Mouse (Mus musculus): ENCODE measurements at regions not wholly inside any gene's neighbourhood (a gene's known extent, or its start where the extent isn't known, plus 50 kb on each side); places are given as distances from the start of the nearest gene placed in this dataset.

DNA sequence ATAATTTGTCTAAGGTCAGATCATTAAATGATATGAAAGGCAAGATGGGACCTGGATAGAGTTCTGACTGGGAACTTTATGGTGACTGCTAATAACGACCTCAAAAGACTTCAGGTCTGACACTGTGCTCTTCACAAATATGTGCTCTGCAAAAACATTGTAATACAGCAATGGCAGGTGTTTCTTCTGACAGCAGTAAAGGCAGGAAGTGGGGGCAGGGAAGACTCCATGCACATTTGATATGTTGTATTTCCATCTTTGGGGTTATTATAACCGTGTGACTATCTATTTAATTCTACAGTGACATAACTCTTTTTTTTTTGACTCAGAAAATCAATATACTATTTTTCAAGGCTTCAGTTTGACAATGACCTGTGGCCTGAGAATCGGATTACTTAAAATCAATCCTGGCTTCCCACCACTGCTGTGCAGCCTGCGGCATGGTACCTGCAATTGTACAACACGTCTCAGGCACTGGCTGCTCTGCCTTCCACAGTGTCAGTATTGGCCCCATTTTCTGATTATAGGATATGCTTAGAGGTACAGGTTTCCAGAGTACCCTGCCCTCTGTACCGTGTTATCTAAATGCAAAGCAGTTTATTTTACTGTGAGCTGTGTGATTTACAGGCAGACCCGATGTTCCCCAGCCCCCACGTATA is 139.4 kb downstream of the Klf6 start:
- no peak overlapping the region for H3K27ac ChIP-seq
- H3K4me2 ChIP-seq, result no peak overlapping the region
- H3K4me1 ChIP-seq, result no peaks in the 10 kb centered on the region
- ATAC-seq (replicated peaks; ENCODE audit: low FRiP score), result no peak
- no peak overlapping the region for H3K9ac ChIP-seq
- no peaks in the 10 kb centered on the region for H3K9me3 ChIP-seq (replicated peaks)
- no peak overlapping the region for H3K4me3 ChIP-seq (replicated peaks)
- WGBS, result 45% methylated on average over 8 of the region's 8 CpGs
- H3K36me3 ChIP-seq, result no peaks in the 10 kb centered on the region
- H3K27me3 ChIP-seq, result no peaks in the 10 kb centered on the region

DNA sequence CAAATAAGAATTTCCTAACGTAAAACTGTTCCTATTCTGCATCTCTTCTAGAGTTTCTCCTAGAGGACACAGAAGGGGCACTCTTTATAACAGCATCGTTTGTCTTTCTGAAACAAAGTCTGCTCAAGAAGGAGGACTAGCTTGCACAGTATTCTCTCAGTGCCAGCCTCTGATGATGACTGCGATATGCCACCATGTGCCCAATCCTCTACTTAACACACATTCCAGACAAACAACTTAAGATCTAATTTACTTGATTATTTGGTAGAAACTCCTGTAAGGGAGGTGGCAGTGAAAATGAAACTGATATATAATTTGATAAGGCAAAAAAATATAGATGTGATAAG is 139.9 kb downstream of the Klf6 start:
- WGBS, result 42% methylated on average over 3 of the region's 3 CpGs
- Histone ChIP-seq H3K27ac (no peak overlapping the region), H3K4me3 (replicated peaks) (no peak overlapping the region), H3K27me3 (no peaks in the 10 kb centered on the region), H3K4me1 (no peaks in the 10 kb centered on the region), H3K36me3 (no peaks in the 10 kb centered on the region), H3K9me3 (replicated peaks) (no peaks in the 10 kb centered on the region), H3K9ac (no peak overlapping the region), H3K4me2 (no peak overlapping the region)
- no peak for ATAC-seq (replicated peaks; ENCODE audit: low FRiP score)

DNA sequence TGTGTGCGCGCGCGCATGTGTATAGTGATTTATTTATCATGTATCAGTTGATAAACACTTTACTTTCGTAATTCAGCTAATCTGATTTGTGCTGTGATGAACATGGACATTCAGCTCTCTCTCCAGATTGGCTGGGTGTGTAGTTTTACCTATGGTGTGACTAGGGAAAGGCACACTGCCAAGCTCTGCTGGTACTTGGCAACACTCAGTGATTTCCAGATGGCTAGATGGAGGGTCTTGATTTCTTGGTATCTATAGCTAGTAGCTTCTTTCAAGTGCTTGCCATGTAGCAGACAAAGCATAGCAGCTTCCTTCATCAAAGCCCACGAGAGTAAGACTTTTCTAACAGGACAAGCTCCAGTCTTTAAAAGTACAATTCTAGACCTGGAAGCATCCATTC is 144.6 kb downstream of the Klf6 start:
- no peak for ATAC-seq (replicated peaks; ENCODE audit: low FRiP score)
- WGBS, result 94% methylated on average over 6 of the region's 6 CpGs
- H3K27me3 ChIP-seq, result no peaks in the 10 kb centered on the region

DNA sequence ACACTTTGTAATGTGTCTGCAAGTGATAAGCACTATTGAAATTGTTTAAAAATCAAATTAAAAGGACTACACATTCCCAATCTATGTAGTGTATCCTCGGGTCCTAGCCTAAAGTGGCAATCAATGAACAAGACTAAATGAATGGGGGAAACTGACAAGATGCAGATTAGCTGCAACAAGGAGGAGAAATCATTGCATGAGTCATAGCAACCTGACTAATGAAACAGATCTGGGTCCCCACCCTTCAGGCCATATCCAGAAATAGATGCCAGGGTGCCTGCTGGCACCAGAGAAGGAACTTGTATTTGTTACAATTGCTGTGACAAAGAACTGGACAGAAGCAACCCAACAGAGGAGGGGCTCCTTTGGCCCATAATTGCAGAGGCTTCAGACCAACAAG is 148.4 kb downstream of the Klf6 start:
- Histone ChIP-seq H3K4me3 (replicated peaks) (no peak overlapping the region), H3K9me3 (replicated peaks) (no peaks in the 10 kb centered on the region), H3K4me2 (no peak overlapping the region), H3K36me3 (no peaks in the 10 kb centered on the region), H3K9ac (no peak overlapping the region), H3K27ac (no peak overlapping the region), H3K27me3 (no peaks in the 10 kb centered on the region), H3K4me1 (no peaks in the 10 kb centered on the region)
- WGBS, result 71% methylated on average over 1 of the region's 1 CpGs
- ATAC-seq (replicated peaks; ENCODE audit: low FRiP score), result no peak

More for the DNA sequence above, 144.6 kb downstream of the Klf6 start:
- H3K9me3 ChIP-seq (replicated peaks), result no peaks in the 10 kb centered on the region
- H3K4me3 ChIP-seq (replicated peaks), result no peak overlapping the region
- no peaks in the 10 kb centered on the region for H3K4me1 ChIP-seq
- H3K36me3 ChIP-seq, result no peaks in the 10 kb centered on the region
- no peak overlapping the region for H3K27ac ChIP-seq
- H3K4me2 ChIP-seq, result no peak overlapping the region
- no peak overlapping the region for H3K9ac ChIP-seq

DNA sequence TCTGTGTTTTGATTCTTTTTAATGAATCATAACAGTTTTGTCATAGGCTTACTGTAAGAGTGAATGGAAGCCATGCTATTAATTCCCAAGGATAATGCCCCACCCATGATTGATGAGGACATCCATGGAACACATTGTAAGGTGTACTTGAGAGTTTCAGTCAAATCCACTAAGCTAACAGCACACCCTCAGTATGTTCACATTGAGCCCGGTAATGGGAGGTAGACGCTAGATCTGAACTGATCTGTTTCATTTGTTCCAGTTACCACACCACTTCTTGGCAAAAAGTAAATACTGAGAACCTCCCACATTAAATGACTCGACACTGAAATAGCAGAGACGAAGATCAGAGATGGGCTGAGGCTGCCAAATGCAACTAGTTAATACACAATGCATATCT is 165.9 kb downstream of the Klf6 start:
- Histone ChIP-seq H3K9me3 (replicated peaks) (no peaks in the 10 kb centered on the region), H3K36me3 (no peaks in the 10 kb centered on the region), H3K4me2 (no peak overlapping the region), H3K27ac (no peak overlapping the region), H3K4me1 (no peaks in the 10 kb centered on the region), H3K9ac (no peak overlapping the region), H3K4me3 (replicated peaks) (no peak overlapping the region), H3K27me3 (no peaks in the 10 kb centered on the region)
- 78% methylated on average over 4 of the region's 4 CpGs for WGBS
- ATAC-seq (replicated peaks; ENCODE audit: low FRiP score), result no peak

DNA sequence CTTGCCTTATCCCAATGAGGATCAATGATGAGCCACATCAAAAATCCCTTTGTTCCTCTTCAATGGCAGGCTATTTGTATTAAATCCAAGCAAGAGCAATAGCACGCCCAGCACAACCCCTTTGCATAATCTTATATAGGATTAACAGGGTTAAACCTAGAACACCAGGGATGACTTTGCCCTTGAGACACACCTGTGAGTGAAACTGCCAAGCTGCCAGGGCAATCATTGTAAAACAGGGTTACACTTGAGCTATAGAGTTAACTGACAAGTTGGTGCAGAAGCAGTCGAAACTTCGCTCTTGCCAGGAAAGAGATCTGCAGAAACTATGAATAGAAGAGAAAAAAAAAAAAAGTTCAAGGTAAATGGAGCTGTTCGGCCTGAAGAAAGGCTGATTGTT is 167.6 kb downstream of the Klf6 start:
- ATAC-seq (replicated peaks; ENCODE audit: low FRiP score), result no peak
- Histone ChIP-seq H3K4me2 (no peak overlapping the region), H3K4me3 (replicated peaks) (no peak overlapping the region), H3K9me3 (replicated peaks) (no peaks in the 10 kb centered on the region), H3K27ac (no peak overlapping the region), H3K4me1 (no peaks in the 10 kb centered on the region), H3K9ac (no peak overlapping the region), H3K36me3 (no peaks in the 10 kb centered on the region), H3K27me3 (no peaks in the 10 kb centered on the region)
- 77% methylated on average over 4 of the region's 4 CpGs for WGBS

DNA sequence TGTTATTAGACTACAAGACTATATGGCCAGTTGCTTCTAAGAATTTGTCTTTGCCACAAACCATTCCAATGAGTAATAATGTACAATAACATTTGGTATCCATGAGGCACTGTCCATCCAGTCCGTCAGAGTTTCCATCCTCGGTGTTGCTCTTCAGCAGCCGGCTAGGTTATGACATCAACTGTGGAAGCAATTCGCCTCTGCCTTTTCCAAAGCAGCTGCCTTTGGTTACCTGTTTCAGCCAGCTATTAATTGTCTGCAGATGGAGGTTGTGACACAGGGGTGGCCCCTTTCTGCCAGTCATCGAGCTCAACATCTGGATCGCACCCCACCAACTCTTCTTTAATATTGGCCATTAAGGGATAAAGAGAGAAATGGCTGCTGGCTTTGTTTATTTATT is 168.2 kb downstream of the Klf6 start:
- 82% methylated on average over 6 of the region's 6 CpGs for WGBS
- Histone ChIP-seq H3K4me3 (replicated peaks) (no peak overlapping the region), H3K9me3 (replicated peaks) (no peaks in the 10 kb centered on the region), H3K4me1 (no peaks in the 10 kb centered on the region), H3K4me2 (no peak overlapping the region), H3K27ac (no peak overlapping the region), H3K9ac (no peak overlapping the region), H3K27me3 (no peaks in the 10 kb centered on the region), H3K36me3 (no peaks in the 10 kb centered on the region)
- no peak for ATAC-seq (replicated peaks; ENCODE audit: low FRiP score)

DNA sequence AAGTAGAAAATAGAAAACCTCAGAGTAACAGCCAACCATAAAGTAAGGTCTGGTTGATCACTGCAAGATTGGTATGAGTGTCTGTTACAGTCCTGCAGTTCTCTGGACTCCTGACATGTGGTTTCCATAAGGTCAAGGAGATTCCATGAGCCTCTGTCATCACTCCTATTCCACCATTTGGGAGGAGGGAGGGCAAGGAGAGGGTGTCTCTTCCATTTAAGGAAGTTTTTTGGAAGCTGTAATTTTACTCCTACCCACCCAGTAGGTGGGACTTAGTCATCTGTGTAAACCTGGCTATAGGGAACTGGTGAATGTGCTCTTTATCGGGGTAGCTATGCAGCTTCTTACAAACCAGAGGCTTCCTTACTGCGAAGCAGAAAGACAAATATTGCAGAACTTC is 168.8 kb downstream of the Klf6 start:
- Histone ChIP-seq H3K36me3 (no peaks in the 10 kb centered on the region), H3K9me3 (replicated peaks) (no peaks in the 10 kb centered on the region), H3K27ac (no peak overlapping the region), H3K4me3 (replicated peaks) (no peak overlapping the region), H3K27me3 (no peaks in the 10 kb centered on the region), H3K4me1 (no peaks in the 10 kb centered on the region), H3K9ac (no peak overlapping the region), H3K4me2 (no peak overlapping the region)
- ATAC-seq (replicated peaks; ENCODE audit: low FRiP score), result no peak
- 88% methylated on average over 2 of the region's 2 CpGs for WGBS

DNA sequence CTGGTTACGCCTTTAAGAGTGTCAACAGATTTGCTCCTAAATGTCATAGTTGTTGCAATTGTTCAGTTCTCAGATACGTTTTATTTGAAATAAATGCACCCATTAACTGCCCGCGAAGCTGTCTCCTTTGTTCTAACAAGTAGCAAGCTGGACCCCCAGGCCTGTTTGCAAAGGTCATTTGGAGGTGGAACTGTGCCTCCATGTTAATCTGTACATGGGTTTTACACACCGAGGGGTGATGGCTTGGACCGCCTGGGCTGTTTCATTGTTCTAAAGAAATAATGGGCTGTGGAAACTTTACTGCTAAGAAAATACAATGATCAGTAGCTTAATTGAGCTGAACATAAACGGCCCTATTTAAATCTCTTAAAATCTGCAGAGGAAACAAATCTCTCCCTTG is 178.8 kb downstream of the Klf6 start:
- Histone ChIP-seq H3K4me2 (no peak overlapping the region), H3K4me1 (no peaks in the 10 kb centered on the region), H3K9ac (no peak overlapping the region), H3K27me3 (no peaks in the 10 kb centered on the region), H3K27ac (no peak overlapping the region), H3K36me3 (no peaks in the 10 kb centered on the region), H3K9me3 (replicated peaks) (no peaks in the 10 kb centered on the region), H3K4me3 (replicated peaks) (no peak overlapping the region)
- 43% methylated on average over 7 of the region's 7 CpGs for WGBS
- ATAC-seq (replicated peaks; ENCODE audit: low FRiP score), result 0 out of 2 replicates have a peak, but pooled peaks have one; percentile 49

DNA sequence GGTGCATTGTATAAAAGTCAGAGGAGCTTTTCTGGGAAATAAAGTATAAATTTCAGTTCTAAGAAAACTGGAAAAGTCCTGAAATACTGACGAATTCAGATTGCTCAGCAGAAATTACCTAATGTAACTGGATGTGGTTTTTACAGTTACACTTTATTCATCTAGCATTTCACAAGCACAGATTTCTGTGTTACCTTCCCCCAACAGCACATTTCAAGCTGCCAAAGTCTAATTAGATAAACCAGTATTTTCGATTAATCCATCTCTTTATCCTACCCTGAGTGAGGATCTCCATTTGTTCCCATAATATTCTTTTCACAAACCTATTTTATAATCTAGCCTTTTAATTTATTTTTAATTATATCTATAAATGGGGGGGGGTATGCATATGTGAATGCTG is 179.4 kb downstream of the Klf6 start:
- no peaks in the 10 kb centered on the region for H3K27me3 ChIP-seq
- WGBS, result 79% methylated on average over 2 of the region's 2 CpGs
- H3K4me3 ChIP-seq (replicated peaks), result no peak overlapping the region
- H3K9ac ChIP-seq, result no peak overlapping the region
- no peak overlapping the region for H3K4me2 ChIP-seq
- no peak overlapping the region for H3K27ac ChIP-seq
- ATAC-seq (replicated peaks; ENCODE audit: low FRiP score), result no peak
- H3K36me3 ChIP-seq, result no peaks in the 10 kb centered on the region
- H3K9me3 ChIP-seq (replicated peaks), result no peaks in the 10 kb centered on the region
- H3K4me1 ChIP-seq, result no peaks in the 10 kb centered on the region

DNA sequence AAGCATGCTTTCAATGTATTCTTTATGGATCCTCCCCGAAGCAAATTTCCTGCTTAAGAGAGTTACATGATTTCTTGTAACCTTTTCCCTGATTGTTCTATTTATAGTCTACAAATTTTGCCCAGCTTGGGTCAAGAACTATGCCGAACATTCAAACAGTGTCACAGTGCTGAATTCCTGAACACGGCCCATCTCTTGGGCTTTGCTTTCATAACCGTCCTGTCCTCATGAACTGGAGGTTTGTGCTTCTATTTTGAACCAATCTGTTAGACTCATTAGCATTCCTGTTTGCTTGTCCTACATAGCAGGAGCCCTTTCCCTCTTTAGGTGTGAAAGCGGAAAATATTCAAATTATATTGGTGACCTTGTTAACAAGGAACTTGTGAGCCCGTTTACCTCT is 181.2 kb downstream of the Klf6 start:
- H3K4me2 ChIP-seq, result no peak overlapping the region
- WGBS, result 78% methylated on average over 6 of the region's 6 CpGs
- H3K4me1 ChIP-seq, result no peaks in the 10 kb centered on the region
- no peak for ATAC-seq (replicated peaks; ENCODE audit: low FRiP score)
- H3K9me3 ChIP-seq (replicated peaks), result no peaks in the 10 kb centered on the region
- no peaks in the 10 kb centered on the region for H3K36me3 ChIP-seq
- no peak overlapping the region for H3K4me3 ChIP-seq (replicated peaks)
- no peaks in the 10 kb centered on the region for H3K27me3 ChIP-seq
- H3K9ac ChIP-seq, result no peak overlapping the region
- H3K27ac ChIP-seq, result no peak overlapping the region

DNA sequence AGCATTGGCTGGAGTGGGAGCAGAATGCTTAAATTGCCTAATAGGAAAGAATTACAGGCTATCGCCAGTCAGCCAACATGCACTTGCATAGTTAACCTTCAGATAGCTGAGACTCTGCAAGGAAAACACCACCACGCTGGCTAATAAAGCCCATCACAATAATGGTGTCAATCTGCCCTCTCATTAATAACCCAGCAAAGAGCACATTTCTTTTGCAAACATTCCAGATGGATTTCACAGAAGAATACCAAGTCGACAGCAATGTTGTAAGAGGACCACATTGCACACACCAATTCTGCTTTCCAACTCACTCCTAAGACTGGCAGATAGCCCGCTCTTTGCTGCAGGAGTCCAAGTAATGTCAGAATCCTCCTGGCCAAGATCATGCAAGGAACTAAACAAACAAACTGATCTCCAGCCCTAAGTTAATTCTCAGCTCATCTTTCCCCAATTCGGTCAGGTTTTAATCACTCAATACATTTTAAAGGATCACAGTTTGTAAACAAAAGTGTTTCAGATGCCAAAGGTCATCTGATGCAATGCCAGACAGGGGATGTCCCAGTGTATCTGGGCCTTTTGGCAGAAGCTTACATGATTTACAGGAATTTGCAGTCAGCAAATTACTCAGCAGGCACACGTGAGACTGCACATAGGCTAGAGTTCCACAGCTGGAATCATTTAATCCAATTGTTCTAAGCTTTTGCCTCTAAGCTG is 198.4 kb downstream of the Klf6 start:
- Histone ChIP-seq H3K9ac (no peak overlapping the region), H3K27ac (no peak overlapping the region), H3K27me3 (no peaks in the 10 kb centered on the region), H3K9me3 (replicated peaks) (no peaks in the 10 kb centered on the region), H3K4me1 (peaks cover 7% of the 10 kb centered on the region), H3K36me3 (no peaks in the 10 kb centered on the region), H3K4me2 (no peak overlapping the region), H3K4me3 (replicated peaks) (no peak overlapping the region)
- peak; percentile 49 for ATAC-seq (replicated peaks; ENCODE audit: low FRiP score)
- WGBS, result 21% methylated on average over 6 of the region's 6 CpGs
